Mouse (Mus musculus): ENCODE results near the gene Rfxank.

The Rfxank gene

DNA sequence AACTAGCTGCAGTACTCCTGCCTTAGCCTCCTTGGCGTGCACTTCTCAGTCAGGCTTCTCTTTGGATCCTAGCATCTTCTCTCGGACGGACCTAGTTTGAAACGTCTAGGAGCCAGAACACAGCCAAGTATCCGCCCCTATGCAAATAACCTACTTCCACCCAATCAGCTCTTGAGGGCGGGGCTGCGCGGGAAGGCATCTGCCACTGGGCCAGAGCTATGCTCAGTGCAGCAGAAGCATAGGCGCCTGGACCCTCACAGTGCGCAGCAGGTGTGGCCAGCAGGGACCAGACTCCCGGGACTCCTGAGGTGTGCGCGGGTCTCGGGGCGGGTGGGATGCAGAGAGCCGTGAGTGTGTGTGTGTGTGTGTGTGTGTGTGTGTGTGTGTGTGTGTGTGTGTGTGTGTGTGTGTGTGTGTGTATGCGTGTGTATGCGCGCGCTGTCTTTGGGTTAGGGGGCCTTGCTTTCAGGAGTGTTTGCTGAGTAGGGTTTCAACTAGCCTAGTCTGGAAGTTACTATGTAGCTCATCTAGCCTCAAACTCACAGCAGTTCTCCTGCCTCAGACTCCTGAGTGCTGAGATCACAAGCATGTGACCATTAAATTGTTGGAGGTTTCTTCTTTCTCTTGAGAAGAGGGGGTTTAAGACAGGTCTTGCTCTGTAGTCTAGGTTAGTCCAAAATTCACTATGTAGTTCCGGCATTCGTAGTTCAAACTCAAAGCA, 13.7 kb upstream of the Rfxank start:
- intact Hi-C loops (cut with DNase I): no loop called here

DNA sequence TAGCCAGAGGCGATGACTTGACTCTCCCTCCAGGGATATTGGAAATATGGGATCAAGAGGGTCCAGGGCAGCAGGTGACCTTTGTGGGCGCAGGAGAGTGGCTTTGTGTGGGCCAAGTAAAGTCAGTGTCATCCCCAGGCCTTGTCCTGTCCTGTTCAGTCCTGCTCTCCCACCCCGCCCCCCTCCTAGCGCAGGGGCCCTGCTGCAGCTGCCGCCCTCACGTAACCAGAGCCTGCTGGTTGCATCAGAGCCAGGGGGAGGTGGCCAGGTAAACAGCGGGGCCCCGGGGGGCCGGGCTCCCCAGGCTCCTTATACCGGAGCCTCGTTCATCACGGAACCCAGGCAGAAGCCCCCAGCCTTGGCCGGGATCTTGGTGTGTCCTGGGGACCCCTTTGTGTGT, 11.2 kb upstream of the Rfxank start:
- intact Hi-C loops (cut with DNase I): no loop called here

DNA sequence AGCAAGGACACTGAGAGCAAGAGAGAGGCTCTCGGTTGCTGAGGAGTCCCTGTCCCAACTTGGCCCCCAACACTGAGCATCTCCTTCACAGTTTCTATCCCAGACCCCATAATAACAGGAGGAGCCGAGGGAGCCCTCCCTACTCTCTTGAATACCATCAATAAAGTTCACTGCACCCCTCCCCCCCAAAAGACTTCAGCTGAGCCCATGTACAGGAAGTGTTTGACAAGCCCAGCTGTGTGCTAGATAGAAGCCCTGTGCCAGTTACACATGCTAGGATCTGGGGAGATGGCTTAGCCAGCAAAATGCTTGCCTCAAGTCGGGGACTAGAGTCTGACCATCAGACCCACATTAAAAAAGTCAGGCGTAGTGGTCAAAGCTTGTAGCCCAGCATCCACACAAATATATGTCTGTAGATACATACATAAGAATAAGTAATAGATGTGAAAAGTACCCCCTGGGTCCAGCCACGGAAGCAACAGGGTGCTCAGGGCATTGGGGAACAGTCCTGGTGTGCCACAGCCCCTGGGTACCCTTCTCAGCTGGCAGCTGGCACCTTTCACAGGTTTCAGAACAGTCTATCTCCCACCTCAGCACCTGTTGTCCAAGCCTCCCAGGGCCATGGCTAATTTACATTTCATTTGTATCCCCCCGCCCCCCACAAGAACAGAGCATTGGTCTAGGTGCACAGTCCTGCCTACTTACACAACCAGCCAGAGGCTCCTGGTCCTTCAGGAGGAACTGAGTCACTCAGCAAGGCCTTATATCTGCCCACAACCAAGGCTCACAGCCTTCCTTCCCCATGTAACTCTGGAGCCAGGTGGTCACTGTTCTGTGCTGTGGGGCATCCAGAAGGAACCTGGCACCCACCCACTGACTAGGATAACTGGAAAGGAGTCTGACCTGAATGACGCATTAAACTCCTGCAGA, 9.0 kb upstream of the Rfxank start:
- intact Hi-C loops (cut with DNase I): no loop called here

DNA sequence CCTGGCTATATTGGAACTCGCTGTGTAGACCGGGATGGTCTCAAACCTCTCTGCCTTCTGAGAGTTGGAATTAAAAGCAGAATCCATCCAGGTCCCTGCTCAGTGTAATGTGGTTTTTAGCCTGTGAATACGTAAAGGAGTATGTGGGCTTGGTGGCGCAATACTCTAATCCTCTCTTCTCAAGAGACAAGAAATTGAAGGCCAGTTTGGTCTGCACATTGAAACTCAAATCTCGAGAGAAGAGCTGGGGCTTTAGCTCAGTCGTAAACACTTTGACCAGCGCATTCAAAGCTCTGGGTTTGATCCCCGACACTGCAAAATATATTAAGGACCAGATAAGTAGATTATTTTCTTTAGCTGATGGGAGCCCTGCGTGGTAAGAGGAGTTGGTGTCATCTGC, 1.0 kb upstream of the Rfxank start:
- intact Hi-C loops (cut with DNase I): no loop called here

DNA sequence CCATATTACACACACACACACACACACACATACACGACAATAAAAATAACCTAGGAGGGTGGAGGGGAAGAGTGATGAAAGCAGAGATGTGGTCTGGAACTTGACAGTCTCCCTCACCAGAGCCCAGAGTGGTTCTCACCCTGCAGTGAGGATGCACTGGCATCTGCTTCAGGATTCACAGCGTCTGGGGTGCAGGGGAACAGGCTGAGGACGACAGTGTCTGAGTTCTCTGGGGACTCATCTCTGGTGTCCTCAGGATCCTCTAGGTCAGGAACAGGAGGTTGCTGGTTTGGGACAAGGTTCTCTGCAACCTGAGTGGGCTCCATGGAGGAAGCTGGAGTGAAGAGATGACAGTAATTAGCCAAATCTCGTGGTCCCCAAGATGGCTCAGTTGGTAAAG, 1.1 kb downstream of the Rfxank start:
- intact Hi-C loops (cut with DNase I): no loop called here

DNA sequence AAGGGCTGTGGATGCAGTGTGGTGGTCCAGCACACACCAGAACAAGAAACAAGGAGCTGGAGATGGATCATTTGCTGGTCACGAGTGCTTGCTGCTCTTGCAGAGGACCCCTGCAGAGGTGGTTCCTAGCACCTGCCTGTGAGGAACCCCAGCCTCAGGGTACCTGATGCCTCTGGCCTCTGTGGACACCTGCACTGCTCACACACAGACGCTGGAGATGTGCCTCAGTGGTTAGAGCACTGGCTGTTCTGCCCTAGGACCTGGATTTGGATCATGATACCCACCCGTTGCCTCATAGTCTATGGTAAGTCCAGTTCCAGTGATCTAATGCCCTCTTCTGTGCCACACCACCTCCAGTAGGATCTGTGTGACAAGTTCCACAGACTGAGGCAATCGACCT, 2.4 kb downstream of the Rfxank start:
- intact Hi-C loops (cut with DNase I): no loop called here

DNA sequence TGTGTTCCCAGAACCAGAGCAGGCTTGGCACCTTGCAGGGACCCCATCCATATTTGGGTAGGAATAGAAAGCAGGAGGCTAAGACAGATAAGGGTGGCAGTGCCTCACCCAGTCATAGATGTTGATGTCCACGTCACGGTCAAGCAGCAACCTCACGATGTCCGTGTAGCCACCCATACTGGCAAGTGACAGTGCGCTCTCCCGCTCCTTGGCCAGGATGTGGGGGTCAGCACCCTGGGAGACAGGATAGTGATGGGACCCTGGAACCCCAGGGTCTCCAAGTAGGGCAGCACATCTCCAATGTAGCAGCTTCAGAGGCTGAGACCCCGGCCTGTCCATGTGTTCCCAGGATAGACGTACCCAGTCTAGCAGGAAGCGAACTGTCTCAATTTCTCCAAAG, 4.0 kb downstream of the Rfxank start:
- intact Hi-C loops (cut with DNase I): no loop called here

DNA sequence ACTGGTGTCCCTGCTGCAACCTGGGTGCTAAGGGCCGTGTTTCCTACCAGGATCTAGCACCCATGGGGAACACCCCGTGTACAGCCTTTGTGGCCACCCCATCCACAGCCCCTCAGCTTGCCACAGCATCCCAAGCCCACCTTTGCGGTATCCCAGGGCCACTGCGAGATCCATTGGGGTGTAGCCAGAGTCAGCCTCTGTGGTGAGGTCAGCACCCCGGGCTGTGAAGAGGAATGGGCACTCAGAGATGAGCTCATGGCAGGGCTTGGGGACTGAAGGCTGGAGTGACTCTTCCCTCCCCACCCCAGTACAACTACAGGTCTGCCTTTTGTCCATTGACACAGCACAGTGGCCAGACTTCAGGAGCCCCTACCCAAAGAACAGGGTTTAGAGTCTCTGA, 4.9 kb downstream of the Rfxank start:
- intact Hi-C loops (cut with DNase I): no loop called here

DNA sequence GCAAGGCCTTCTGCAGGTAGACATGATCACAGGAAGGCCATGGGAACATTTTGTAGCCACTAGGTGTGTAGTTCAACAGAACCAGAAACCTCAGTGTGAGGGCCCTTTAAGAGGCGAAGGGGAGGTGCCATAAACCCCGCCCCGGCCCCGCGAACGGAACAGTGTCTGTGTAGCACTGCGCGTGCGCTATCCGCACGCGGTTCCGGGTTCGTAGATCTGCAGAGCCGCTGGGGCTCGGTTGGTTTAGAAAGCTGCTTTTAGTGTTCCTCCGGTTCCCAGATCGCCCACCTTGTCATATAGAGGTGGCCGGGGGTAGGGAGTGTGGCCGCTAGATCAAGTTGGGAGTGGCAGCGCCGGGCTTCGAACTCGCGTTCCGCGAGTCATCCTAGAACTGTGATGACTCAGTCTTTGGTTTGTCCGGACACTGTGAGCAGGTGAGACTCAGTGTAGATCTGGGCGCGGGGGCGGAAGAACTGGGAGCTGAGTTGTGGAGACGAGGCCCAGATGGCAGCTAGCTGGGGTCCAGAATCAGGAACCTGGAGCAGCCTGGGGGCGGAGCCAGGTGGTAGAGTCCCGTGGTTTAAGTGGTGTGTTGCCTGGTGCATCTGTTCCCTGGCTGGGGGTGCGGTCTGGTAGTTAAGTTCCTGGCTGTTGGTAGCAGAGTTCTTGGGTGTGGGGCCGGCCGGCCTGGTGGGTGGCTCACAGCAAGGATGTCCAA, 7.6 kb downstream of the Rfxank start, which contains the start of gene Nr2c2ap:
Nr2c2ap (plus strand) TSS at position 168 of the 718 bp plus-strand sequence.
- intact Hi-C loops (cut with DNase I): no loop called here

DNA sequence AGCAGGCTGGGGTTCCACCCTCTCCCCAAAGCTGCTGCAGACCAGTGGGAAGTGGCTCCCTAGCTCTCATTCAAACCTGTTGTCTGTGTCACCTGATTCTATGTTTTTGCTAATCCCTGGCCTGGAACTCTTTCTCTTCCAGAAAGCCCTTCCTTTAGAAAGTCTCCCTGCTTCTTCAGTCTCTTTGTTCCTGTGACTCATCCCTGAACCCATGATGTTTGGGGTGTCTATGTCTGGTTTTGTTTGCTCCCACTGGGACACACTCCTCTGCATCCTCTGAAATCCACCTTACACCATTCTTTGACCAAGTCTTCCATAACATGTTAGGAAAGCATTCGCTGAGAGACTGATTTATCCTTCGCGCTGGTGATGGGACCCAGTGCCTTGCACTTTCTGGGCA, 8.9 kb downstream of the Rfxank start:
- intact Hi-C loops (cut with DNase I): no loop called here

DNA sequence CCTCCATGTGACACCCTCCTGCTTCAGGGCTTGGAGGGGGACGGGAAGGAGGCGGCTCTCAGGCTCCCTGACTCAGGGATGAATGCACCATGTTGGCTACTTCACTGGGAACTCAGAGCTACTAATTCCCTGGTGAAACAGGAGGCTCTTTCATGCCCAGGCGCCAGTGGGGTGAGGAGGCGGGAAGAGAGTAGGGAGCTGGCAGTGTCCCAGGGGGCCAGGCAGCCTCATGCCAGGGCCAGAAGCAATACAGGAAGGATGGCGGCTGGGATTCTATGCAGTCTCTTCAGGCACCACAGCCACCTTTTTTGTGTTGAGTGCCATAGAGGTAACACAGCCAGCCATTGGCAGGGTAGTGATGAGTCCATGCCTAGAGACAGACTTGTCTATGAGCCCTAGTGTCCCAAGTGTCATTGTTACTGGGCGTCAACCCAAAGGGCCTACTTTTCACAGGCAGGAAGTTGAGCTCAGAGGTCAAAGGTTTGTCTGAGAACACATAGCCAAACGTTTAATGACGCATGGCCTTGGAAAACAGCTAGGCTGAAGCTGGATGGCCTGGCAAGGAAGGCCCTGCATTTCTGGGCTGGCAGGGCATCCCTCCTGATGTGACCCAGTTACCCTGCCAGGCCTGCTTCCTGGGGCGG, 9.5 kb downstream of the Rfxank start:
- intact Hi-C loops (cut with DNase I): no loop called here

DNA sequence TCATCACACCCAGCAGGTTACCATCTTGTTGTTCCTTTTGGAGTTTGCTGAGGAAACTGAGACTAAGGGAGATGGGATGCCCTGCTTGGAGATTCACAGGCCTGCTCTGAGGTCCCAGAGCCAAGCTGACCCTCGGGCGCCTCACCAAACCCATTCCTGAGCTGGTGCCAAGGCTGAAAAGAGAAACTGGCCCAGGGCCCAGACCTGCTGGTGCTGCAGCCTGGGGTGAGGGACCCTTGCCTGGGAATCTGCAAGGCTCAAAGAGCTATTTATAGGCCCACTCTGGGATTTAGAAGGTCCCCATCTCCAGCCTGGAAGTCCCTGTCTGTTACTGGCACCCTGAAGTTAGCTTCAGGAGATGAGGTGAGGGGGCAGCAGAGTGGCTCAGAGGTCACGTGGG, 10.5 kb downstream of the Rfxank start:
- intact Hi-C loops (cut with DNase I): no loop called here

DNA sequence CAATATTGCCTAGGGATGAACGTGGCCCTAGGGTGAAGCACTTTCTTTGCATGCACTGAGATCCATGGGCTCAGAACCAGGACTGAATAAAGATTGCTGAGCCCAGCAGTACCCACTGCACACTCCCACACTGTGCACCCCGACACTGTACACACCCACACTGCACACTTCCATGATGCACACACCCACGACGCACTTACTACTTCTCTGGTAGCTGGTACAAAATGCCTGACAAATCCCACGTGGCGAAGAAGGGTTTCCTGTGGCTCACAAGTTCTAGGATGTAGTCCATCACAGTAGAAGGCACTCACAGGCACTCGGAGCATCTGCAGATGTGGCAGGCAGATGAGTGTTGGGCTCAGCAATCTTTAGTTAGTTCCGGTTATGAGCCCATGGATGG, 14.0 kb downstream of the Rfxank start:
- intact Hi-C loops (cut with DNase I): no loop called here

DNA sequence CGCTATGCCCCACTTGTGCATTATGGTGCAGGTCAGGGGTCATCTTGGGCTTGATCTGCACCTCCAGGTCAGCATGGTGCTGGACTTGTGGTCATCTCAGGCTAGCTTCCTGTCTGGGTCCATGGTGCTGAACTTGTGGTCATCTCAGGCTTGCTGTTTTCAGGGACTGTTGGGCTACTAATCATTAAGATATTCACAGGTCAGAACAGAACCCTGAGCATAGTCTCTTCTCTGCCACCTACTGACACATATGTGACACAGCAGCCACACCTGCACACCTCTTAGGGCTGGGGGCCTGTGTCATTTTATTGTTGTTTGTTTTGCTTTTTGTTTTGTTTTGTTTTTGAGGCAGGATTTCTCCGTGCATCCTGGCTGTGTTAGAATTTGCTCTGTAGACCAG, 16.1 kb downstream of the Rfxank start:
- intact Hi-C loops (cut with DNase I): no loop called here

DNA sequence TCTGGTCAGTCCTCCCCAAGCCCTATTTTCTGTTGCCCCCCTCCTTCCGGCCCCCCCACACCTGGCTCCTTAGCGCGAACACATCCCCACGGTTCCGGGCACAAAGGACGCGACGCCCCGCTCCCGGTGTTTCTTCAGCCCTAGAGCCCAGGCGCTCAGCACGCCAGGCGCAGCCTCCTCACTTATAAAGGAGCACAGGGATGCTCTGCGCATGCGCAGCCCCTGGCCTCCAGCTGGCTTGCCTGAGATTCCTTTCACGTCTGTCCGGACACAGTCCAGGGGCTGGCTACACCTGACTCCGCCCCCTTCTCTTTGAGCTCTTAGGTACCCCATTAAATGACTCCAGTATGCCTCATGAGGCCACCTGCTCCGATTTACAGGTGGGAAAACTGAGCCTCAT, 18.3 kb downstream of the Rfxank start, which contains the start of gene Ncan:
Ncan (minus strand) TSS at position 207 of the 400 bp plus-strand sequence.
- intact Hi-C loops (cut with DNase I): no loop called here

DNA sequence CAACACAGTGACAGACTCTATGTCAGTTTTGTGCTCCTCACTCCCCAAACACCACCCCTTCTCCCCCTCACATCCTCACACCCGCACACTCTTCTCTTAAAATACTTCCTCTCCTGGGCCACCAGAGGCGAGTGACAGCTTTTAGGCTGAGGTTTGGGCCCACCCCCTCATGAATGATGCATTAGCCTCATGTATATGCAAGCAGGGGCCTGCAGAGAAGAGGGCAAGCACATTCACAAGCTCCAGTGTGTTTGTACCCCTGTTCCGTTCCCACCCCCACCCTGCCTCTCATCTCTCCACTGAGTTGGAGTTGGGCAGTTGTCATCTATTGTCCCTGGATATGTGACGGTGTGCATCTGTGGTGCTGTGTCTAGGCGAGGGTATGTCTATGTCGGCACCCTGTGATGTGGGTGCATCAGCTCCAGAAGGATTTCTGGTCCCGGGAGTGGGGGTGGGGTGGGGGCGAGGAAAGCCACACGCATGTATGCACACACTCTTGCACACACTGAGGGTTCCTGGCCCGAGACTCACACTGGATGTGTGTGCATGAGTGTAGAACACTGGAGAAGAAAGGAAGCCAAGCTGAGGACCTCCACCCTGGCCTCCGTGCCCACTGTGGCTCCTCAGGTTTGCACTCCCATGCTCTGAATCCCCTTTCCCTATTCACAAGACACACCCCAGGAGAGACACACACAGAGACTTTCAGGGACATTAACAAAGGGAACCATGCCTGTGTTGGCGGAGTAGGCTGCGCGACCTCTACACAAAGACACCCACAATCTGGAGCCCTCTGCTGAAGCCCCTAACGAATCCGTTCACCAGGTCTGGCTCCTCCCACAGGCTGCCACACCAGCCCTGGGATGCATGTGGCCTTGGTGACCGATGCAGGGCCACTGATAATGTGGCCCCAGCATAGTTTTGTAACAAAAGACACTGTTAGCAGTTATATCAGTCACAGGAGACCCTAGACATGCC, 19.9 kb downstream of the Rfxank start:
- intact Hi-C loops (cut with DNase I): no loop called here

DNA sequence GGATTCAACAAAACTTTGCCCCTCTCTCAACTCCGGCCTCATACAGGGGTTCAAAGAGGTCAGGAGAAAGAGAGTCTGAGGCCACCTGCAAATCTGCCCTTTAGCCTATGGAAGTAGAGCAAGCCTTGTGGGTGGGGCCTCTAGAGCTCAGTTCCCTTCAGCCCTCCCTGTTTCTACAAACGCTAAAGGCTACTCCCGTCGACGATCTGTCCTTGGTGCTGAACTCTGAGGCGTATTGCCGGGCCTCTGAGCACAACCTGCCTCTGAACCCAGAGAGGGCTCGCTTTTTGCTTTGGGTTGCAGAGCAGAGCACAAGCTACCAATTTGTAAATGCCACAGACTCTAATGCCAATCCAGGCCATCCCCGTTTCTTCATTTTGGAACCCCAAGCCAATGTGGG, 21.3 kb downstream of the Rfxank start:
- intact Hi-C loops (cut with DNase I): no loop called here

DNA sequence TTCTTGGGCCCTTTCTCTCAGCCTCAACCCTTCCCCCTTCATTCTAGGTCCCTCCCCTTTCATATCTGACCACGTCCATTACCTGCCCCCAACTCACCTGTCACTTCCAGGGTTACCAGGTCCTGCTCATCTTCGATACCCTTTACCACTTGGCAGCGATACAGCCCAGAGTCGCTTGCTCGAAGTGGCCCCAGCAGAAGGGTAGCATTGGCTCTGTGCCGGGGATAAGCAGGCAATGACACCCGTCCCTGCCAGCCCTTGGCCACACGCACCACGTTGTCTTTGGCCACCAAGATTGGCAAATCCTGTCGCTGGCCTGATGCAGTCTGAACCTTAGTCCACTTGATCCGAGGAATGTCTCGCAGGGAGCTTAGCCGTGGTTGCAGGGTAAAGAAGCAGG, 24.1 kb downstream of the Rfxank start:
- intact Hi-C loops (cut with DNase I): no loop called here

DNA sequence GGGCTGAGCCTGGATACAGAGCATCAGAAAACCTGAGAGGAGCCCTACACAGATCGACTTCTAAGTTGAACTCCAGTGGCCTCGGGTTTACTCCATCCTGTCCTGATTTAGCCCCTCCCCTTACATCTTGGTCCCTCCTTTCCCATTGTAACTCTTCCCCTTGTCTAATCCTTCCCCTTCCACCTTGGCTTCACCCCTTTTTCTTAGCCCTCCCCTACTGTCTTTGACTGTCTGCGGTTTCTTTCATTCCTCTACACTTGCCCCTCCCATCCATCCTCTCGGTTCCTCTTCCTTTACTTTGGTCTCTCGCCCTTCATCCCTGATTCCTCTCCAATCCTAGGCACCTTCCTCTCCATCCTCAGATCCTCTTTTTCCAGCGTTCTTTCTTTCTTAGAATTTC, 24.5 kb downstream of the Rfxank start:
- intact Hi-C loops (cut with DNase I): no loop called here

DNA sequence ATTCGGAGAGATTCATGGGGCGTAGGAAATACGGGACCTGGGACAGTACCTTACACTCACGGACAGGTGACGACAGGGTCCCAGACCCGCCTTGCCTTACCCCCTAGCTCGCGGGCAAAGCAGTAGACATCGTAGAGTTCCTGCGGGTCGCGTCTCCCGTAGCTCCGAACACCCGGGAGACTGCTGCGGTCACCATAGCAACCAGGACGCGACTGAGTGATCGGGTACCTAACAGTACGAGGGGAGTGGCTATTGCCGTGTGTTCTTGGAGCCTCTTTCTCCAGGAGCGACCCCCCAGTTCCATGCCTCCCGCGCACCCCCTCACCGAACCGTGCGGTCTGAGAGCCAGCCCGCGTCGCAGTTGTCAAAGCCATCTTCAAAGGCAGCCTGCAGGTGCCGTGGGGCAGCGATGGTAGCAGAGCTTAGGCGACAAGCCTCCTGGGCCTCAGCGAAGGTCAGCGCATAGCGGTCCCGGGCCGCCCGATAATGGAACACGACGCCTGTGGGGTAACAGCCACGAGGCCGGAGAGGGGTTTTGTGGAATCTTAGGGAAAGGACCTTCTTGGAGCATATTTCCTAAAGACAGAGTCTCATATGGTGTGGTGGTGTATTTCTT, 26.4 kb downstream of the Rfxank start:
- intact Hi-C loops (cut with DNase I): no loop called here
